Mouse (Mus musculus) forebrain, embryonic 12.5 days (tissue): Measurements from ENCODE around the gene Cdhr2. TPM values are rescaled to one million over a fixed set of nuclear protein-coding genes. Genes with fewer than 3 reads are reported as not detected.

Experiments
- ATAC-seq: fragments of 200-750 bp; cut with Nextera tagmentation; 2 replicates; pipeline ENCODE4 v1.8.0; 2017; ENCODE audit warnings: moderate TSS enrichment; ENCODE audit not compliant: low FRiP score
- H3K27ac ChIP-seq: fragments of 300-500 bp; sonication (generic); 2 replicates; pipeline ENCODE4 v1.5.1; 2016; ENCODE audit warnings: mild to moderate bottlenecking
- H3K27me3 ChIP-seq: fragments of 300-500 bp; sonication (generic); 2 replicates; pipeline ENCODE4 v1.6.1; 2016; ENCODE audit warnings: mild to moderate bottlenecking
- H3K36me3 ChIP-seq: fragments of 300-500 bp; sonication (generic); replicated peaks from 2 replicates; pipeline ENCODE4 v1.6.1; 2016; ENCODE audit warnings: mild to moderate bottlenecking
- H3K4me1 ChIP-seq: fragments of 300-500 bp; sonication (generic); 2 replicates; pipeline ENCODE4 v1.6.1; 2016
- H3K4me2 ChIP-seq: fragments of 300-500 bp; sonication (generic); 2 replicates; pipeline ENCODE4 v1.6.1; 2016; ENCODE audit warnings: mild to moderate bottlenecking, moderate library complexity
- H3K4me3 ChIP-seq: fragments of 300-500 bp; sonication (generic); replicated peaks from 2 replicates; pipeline ENCODE4 v1.5.1; 2016; ENCODE audit warnings: mild to moderate bottlenecking
- H3K9ac ChIP-seq: fragments of 300-500 bp; sonication (generic); 2 replicates; pipeline ENCODE4 v1.6.1; 2016; ENCODE audit warnings: mild to moderate bottlenecking
- H3K9me3 ChIP-seq: fragments of 300-500 bp; sonication (generic); 2 replicates; pipeline ENCODE4 v1.6.1; 2016
- WGBS: fragments of 180-500 bp; shearing (Covaris S2); methylation state at CpG from one replicate; pipeline ENCODE4 v1.1.7; 2016; 5-methylcytosine and 5-hydroxymethylcytosine counted together
- polyA plus RNA-seq: library from polyadenylated mRNA; unstranded; fragments of >200 nt; fragmentation: Nextera tagmentation; extraction: Ambion mirVana; gene quantifications from 2 replicates; pipeline ENCODE4 v1.2.1, GENCODE M21; 2016

Cdhr2 gene
- polyA plus RNA-seq, 1 experiment from 2014 or later: not detected

DNA sequence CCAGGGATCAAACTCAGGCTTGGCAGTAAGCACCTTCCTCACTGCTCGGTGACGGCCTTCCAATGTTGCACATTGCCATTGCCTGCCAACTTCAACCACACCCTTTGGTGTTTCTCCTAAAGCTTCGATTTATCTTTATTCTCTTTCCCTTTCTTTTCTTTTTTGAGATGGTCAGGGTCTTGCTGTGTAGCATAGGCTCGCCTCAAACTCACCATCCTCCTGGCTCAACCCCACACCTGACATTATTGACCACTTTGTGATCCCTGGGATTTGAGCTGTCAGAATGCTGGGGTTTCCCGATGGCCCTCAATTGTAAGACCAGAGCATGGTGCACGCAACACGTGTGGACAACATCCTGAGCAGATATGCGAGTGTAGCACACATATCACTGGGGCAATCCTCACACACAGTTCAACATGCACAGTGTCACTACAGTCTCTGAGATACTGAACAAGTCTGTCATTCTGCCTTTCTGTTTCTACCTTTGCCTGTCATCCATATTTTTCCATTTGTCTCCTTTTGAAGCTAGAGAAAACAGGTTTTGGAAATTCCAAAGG, 55.0 kb downstream of the Cdhr2 start:
- Histone ChIP-seq H3K27me3 (peaks cover 65% of the 10 kb centered on the region), H3K27ac (no peak overlapping the region), H3K4me1 (peaks cover 46% of the 10 kb centered on the region), H3K4me3 (no peak overlapping the region), H3K9me3 (no peaks in the 10 kb centered on the region), H3K4me2 (no peak overlapping the region), H3K36me3 (no peaks in the 10 kb centered on the region), H3K9ac (no peak overlapping the region)
- ATAC-seq: no peak
- WGBS: 89% methylated on average over 8 of the region's 8 CpGs

DNA sequence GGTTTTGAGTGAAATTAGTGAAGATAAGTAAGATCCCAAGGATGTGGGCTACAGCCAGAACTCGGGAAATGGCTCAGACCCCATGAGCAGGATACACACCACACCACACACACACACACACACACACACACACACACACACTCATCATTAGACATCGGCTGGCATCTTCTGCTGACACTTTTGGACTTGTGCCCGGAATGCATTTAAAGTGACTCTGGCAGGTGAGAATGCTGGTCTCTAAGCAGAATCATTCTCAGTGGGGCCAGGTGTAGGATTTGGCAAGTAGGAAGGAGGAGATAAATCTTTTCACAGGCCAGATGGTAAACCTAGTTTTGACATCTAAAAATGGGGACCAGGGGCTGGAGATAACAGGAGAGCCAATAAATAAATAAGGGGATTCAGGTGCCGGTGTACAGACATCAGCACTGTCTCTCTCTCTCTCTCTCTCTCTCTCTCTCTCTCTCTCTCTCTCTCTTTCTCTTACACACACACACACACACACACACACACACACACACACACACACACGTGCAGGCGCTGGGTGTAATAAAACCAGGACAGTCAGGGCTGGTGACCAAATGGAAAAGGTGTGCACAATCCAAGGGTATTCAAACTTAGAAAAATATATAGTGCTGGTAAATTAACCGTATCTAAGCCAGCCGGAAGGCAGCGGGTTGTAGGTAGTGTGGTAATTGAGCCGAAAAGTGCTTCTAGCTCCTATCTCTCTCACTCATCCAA, 56.0 kb downstream of the Cdhr2 start:
- Histone ChIP-seq H3K4me2 (peak overlapping the region; percentile 85), H3K9ac (peak overlapping the region; percentile 61; the same call in 1 of the 2 replicates), H3K9me3 (no peaks in the 10 kb centered on the region), H3K27me3 (peaks cover 63% of the 10 kb centered on the region), H3K36me3 (no peaks in the 10 kb centered on the region), H3K4me1 (peaks cover 46% of the 10 kb centered on the region), H3K27ac (peak overlapping the region; percentile 94), H3K4me3 (peak overlapping the region; percentile 47)
- 37% methylated on average over 10 of the region's 10 CpGs for WGBS
- no peak for ATAC-seq

DNA sequence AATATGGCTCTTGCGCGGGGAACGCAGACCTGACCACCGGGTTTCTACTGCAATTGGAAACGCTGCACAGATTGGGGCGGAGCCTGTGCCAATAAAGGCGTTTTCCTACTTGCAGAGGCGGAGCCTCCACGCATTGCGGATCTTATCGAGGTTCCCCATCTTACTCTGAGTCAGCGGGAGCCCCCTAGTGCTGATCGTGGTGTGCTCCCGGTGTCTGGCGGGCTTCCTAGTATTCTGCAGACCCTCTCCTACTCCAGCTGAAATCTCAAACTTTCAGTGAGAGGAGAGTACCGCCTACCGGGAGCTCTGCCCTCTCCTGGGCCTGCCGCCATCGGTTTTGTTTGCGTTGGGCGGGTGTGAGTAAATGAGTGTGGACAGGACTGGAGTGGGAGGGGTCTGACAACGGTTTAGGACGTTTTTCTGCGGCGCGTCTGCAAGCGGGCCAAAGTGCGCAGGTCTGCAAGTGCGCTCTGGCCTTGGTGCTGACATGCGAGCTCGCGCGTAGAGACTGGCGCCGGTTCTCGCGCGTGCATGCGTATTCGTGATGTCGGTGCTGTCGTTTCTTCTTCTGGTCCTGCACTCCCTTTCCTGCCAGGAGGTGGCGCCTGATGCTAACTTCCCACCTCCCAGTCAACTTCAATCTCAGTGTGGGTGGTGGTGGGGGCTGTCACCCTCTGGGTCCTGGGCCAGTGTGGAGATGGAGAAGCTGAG, 56.9 kb downstream of the Cdhr2 start:
- Histone ChIP-seq H3K9ac (peak overlapping the region; percentile 61), H3K4me3 (peak overlapping the region; percentile 47), H3K9me3 (no peaks in the 10 kb centered on the region), H3K36me3 (no peaks in the 10 kb centered on the region), H3K4me2 (peak overlapping the region; percentile 85), H3K27ac (peak overlapping the region; percentile 94), H3K27me3 (peaks cover 64% of the 10 kb centered on the region), H3K4me1 (peaks cover 46% of the 10 kb centered on the region)
- under 1% methylated on average over 43 of the region's 43 CpGs for WGBS
- ATAC-seq: peak; percentile 86

DNA sequence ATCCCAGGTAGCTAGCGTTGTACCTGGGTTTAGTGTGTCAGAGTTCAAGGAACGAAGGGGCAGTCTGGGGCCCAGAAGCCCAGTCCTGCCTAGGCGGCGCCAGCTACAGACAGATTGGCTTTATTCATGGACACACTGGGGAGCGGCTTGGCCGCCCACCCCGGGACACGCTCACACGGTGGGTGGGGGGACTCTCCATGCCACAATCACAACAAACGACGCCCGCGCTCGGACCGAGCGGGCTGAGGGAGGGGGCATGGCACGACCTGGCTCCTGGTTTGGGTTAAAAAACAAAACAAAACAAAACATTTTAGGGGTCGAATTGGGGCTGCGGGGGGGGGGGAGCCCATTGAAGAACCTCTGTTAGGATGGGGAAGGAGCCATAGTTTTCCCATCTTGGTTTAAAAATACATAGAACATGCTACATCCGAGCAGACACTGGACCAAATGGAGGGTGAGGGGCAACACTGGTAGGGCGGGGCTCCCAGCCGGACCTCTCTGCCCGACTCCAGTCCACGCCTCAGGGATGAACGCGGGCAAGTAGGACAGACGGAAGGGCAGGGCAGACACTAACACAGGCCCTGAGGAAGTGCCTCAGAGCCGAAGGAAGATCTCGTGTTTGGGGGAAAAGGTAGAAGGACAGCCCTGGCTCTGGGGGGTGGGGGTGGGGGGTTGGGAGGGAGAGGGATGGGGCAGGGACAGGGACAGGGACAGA, 57.7 kb downstream of the Cdhr2 start:
- Histone ChIP-seq H3K36me3 (no peaks in the 10 kb centered on the region), H3K27ac (peak overlapping the region; percentile 94), H3K27me3 (peaks cover 66% of the 10 kb centered on the region), H3K9me3 (no peaks in the 10 kb centered on the region), H3K4me2 (peak overlapping the region; percentile 85), H3K9ac (peak overlapping the region; percentile 61), H3K4me3 (peak overlapping the region; percentile 47), H3K4me1 (peaks cover 46% of the 10 kb centered on the region)
- ATAC-seq: peak; percentile 30; the same call in 1 of the 2 replicates
- WGBS: 0% methylated on average over 29 of the region's 29 CpGs

DNA sequence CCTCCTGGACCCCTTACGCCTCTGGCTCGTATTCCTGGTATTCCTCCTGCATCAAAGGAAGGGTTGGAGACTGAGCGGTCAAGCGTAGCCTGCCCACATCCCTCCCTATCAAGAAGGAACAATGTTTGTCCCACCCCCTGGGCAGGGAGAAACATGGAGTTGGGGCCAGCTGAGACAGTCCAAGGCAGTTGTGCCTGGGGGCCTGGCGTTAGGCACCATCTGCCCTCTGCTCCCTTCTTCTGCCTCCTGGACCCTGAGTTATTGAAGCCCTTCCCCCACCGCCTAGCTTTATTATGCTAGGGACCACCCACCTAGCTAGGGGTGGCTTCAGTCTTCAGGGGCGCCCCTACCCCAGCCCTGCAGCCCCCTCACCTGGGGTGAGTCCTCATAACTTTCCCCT, 58.2 kb downstream of the Cdhr2 start:
- Histone ChIP-seq H3K27ac (no peak overlapping the region), H3K4me3 (peak overlapping the region; percentile 47; the same call in 1 of the 2 replicates), H3K4me2 (peak overlapping the region; percentile 85), H3K9ac (no peak overlapping the region; the same call in 1 of the 2 replicates), H3K9me3 (no peaks in the 10 kb centered on the region), H3K4me1 (peaks cover 43% of the 10 kb centered on the region), H3K36me3 (no peaks in the 10 kb centered on the region), H3K27me3 (peaks cover 69% of the 10 kb centered on the region)
- WGBS: 10% methylated on average over 7 of the region's 7 CpGs
- no peak for ATAC-seq

DNA sequence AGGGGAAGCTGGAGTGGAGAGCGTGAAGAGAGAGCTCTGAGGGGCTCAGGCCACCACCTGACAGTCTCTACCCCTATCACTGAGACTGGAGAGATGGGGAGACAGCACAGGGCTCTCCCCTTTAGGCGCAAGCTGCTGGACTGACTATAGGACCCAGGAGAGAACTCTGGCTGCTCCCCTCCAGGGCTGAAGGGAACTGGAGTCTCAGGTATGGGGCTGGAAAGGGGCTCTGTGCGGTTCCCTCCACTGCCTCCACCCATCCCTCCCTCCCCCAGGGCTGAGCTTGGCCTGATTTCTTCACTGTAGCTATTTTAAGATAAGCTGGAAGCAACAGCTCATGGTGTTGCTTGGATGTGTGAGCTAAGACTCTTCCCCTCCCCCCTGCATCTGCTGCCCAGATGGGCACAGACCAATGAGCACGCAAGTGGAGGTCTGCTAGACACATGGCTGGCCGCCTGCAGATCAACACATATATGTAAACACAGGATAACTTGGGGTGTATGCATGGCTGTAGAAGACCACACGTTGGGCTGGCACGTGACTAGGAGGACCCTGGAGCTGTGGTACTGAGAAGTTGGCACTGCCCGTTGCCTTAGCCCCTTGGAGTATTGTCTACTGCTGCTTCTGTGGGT, 59.0 kb downstream of the Cdhr2 start:
- Histone ChIP-seq H3K27me3 (peaks cover 74% of the 10 kb centered on the region), H3K9ac (no peak overlapping the region), H3K9me3 (no peaks in the 10 kb centered on the region), H3K27ac (no peak overlapping the region), H3K4me3 (no peak overlapping the region), H3K4me1 (peaks cover 41% of the 10 kb centered on the region), H3K4me2 (no peak overlapping the region), H3K36me3 (no peaks in the 10 kb centered on the region)
- no peak for ATAC-seq
- 64% methylated on average over 8 of the region's 8 CpGs for WGBS

DNA sequence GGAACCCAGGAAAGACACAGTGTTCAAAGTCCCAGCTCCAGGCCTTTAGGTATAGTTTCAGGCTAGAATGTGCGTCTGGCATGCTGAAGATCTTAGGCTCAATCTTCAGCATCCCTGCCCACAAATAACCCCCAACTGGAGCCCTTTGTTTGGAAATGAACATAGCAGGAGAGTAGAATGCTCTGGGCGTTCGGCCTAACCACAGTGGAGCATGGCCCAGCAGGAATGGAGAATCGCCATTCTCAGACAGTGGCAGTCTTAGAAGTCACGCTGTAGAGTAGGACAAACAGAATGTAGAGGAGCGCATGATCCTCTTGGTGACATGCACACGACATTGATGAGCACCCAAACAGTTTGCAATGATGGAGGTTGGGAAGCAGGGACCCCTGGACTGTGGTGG, 59.6 kb downstream of the Cdhr2 start:
- Histone ChIP-seq H3K4me1 (peaks cover 43% of the 10 kb centered on the region), H3K27me3 (peaks cover 76% of the 10 kb centered on the region), H3K9me3 (no peaks in the 10 kb centered on the region), H3K36me3 (no peaks in the 10 kb centered on the region), H3K9ac (no peak overlapping the region), H3K4me2 (no peak overlapping the region), H3K4me3 (no peak overlapping the region), H3K27ac (no peak overlapping the region)
- no peak for ATAC-seq
- 73% methylated on average over 7 of the region's 7 CpGs for WGBS

DNA sequence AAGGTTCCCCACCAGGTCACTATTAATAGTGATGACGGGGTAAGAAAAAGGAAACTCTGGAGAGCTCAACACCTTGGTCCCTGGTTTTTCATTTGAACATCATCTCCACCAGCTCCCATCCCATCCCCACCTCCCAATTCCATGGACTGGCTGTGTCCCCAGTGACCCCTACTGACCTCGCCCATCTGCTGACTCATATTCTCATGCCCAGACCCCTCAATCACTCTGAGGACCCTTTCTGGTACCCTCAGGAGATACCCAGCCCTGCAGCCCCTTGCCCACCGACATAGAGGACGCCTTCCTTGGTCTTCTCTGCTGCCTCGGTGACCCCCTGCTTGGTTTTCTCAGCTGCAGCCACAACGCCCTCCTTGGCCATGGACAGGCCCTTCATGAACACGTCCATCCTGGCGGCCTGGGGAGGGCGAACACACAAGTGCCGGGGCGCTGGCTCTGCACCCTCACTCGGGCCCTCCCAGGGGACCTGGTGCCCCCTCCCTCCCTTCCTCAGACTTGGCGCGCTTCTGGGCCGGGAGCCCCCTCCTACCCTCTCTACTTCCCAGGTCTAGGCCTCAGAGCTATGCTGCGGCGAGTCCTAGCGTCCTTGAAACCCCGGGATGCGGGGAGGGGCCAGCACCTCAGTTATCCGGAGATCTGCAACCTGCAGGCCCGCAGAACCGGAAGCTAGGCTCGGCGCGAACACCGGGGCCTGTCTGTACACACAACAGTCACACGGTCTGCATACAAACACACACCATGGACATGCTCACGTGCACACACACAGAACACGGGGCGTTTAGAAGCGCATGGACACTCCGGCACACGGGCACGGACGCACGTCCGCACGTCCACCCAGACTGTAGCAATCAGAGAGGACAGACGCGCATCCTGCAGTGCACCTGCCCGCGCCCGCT, 64.3 kb downstream of the Cdhr2 start:
- peak; percentile 50; the same call in 1 of the 2 replicates for ATAC-seq

DNA sequence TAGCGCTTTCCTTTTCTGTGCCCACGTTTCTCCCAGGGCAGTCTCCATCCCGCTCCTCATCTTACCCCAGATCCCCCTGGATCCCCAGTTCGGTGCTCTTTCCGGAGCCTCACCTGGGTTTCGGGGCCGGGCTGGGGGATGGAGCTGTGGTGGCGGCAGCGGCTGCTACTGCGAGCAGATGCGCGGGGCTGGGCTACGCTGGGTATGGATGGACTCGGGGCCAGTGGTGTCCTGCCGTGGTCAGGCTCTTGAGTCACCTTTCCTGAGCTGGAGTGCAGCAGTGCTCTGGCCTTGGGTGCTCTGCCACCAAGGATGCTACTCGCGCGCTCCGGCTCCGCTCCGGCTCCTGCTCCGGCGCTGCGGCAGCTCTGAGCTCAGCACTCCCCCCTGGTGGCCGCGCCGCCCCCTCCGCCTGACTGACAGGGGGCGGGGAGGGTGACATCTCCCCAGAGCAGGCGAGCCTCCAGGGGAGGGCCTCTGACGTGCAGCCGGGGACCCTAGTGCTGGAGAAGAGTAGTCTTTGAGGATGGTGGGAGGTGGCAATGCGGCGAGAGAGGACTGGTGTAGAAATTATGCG, 65.0 kb downstream of the Cdhr2 start, which contains the start of gene Sncb:
Gene Sncb, minus strand, starts transcription at position 404 of the 577 bp plus-strand sequence.
- Histone ChIP-seq H3K9ac (peak within 1 kb of the TSS; percentile 57), H3K27me3 (peaks cover 64% of the 10 kb centered on the region), H3K4me2 (peak within 1 kb of the TSS; percentile 84), H3K4me3 (peak within 1 kb of the TSS; percentile 49), H3K36me3 (no peaks in the 10 kb centered on the region), H3K27ac (no peak within 1 kb of the TSS), H3K9me3 (no peaks in the 10 kb centered on the region), H3K4me1 (peaks cover 21% of the 10 kb centered on the region)
- ATAC-seq: peak; percentile 85
- WGBS: 1% methylated on average over 35 of the region's 35 CpGs

More for the DNA sequence above, 64.3 kb downstream of the Cdhr2 start:
- H3K4me3 ChIP-seq: peak overlapping the region; percentile 49
- no peaks in the 10 kb centered on the region for H3K36me3 ChIP-seq
- peaks cover 72% of the 10 kb centered on the region for H3K27me3 ChIP-seq
- peak overlapping the region; percentile 57 for H3K9ac ChIP-seq
- no peaks in the 10 kb centered on the region for H3K9me3 ChIP-seq
- H3K4me2 ChIP-seq: peak overlapping the region; percentile 84
- H3K27ac ChIP-seq: no peak overlapping the region
- WGBS: 4% methylated on average over 44 of the region's 44 CpGs
- peaks cover 22% of the 10 kb centered on the region for H3K4me1 ChIP-seq

DNA sequence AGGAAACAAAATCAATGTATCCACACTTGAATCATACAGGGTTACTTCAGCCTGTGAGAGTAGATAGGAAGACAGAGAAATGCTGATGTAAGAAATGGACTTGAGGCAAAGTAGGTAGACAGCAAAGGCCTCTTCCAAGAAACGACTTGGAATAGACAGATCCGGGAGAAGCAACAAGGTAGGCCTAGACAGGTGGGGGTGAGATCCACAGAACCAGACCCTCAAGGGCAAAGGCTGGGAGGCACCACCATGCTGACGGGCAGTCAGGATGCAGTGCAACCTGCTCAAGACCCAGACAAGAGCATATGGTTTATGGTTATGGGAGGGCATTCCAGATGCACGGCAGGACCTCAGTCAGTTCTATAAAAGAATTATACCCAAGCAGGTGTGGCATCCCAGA, 65.8 kb downstream of the Cdhr2 start:
- H3K9me3 ChIP-seq: no peaks in the 10 kb centered on the region
- no peak overlapping the region; the same call in 1 of the 2 replicates for H3K4me2 ChIP-seq
- H3K9ac ChIP-seq: no peak overlapping the region
- H3K36me3 ChIP-seq: no peaks in the 10 kb centered on the region
- H3K27ac ChIP-seq: no peak overlapping the region
- WGBS: 82% methylated on average over 4 of the region's 4 CpGs
- peaks cover 57% of the 10 kb centered on the region for H3K27me3 ChIP-seq
- no peak overlapping the region for H3K4me3 ChIP-seq
- ATAC-seq: no peak
- H3K4me1 ChIP-seq: peaks cover 21% of the 10 kb centered on the region
